Mouse (Mus musculus) lung, embryonic 15.5 days (tissue): ENCODE measurements around the gene Stpg4. TPM values are rescaled to one million over a fixed set of nuclear protein-coding genes. Genes with fewer than 3 reads are reported as not detected.

ENCODE experiments used
- ATAC-seq: fragments of 200-750 bp; cut with Nextera tagmentation; 2 replicates; pipeline ENCODE4 v1.8.0; 2017; ENCODE audit warnings: moderate number of reproducible peaks, borderline replicate concordance; ENCODE audit not compliant: low FRiP score, low TSS enrichment; ENCODE audit errors: extremely low read depth
- H3K27ac ChIP-seq: fragments of 300-500 bp; sonication (generic); 2 replicates; pipeline ENCODE4 v1.5.1; 2015; ENCODE audit warnings: moderate library complexity, mild to moderate bottlenecking, inconsistent platforms
- H3K27me3 ChIP-seq: fragments of 300-500 bp; sonication (generic); 2 replicates; pipeline ENCODE4 v1.6.1; 2015; ENCODE audit warnings: inconsistent platforms
- H3K36me3 ChIP-seq: fragments of 300-500 bp; sonication (generic); 2 replicates; pipeline ENCODE4 v1.6.1; 2015; ENCODE audit warnings: inconsistent platforms
- H3K4me1 ChIP-seq: fragments of 300-500 bp; sonication (generic); 2 replicates; pipeline ENCODE4 v1.6.1; 2015; ENCODE audit warnings: inconsistent platforms
- H3K4me2 ChIP-seq: fragments of 300-500 bp; sonication (generic); 2 replicates; pipeline ENCODE4 v1.6.1; 2015; ENCODE audit warnings: inconsistent platforms, mild to moderate bottlenecking, moderate library complexity
- H3K4me3 ChIP-seq: fragments of 300-500 bp; sonication (generic); 2 replicates; pipeline ENCODE4 v1.5.1; 2015; ENCODE audit warnings: mild to moderate bottlenecking, inconsistent platforms
- H3K9ac ChIP-seq: fragments of 300-500 bp; sonication (generic); 2 replicates; pipeline ENCODE4 v1.6.1; 2015; ENCODE audit warnings: inconsistent platforms
- H3K9me3 ChIP-seq: fragments of 300-500 bp; sonication (generic); 2 replicates; pipeline ENCODE4 v1.6.1; 2016; ENCODE audit warnings: inconsistent platforms
- WGBS: fragments of 180-500 bp; shearing (Covaris S2); methylation state at CpG from one replicate; pipeline ENCODE4 v1.1.7; 2015; 5-methylcytosine and 5-hydroxymethylcytosine counted together
- polyA plus RNA-seq: library from polyadenylated mRNA; unstranded; fragments of >200 nt; fragmentation: Nextera tagmentation; extraction: Ambion mirVana; gene quantifications from 2 replicates; pipeline ENCODE4 v1.2.1, GENCODE M21; 2015

The Stpg4 gene
- polyA plus RNA-seq, 1 experiment from 2014 or later = not detected

DNA sequence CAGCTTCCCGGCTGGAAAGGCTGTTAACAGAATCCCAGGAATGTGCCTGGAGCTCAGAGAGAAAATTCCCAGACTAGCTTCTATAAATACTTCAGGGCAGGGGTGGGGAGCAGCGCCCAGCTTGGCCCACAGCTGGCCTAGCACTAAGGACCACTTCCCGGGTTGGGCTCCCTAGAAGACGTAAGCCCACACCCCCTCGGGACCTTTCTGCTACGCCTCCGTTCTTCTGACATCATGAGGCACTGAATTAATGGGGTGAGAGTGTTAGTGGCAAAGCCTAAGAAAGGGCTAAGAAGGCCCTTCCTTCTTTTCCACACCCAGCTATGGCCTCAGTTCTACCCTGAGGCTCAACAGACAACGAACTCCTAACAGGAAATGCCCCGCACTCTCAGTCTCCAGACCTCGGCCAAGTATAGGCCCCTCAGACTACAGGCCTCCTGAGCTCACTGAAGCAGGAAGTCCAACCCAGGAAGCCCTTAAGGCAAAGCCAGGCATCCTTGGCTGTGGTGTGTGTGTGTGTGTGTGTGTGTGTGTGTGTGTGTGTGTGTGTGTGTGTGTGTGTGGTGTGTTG lies 51.5 kb downstream of the Stpg4 start:
- ATAC-seq = peak; percentile 79
- no peaks in the 10 kb centered on the region for H3K27me3 ChIP-seq
- WGBS = 9% methylated on average over 10 of the region's 10 CpGs
- H3K4me3 ChIP-seq = no peak overlapping the region
- no peaks in the 10 kb centered on the region for H3K36me3 ChIP-seq
- H3K9ac ChIP-seq = no peak overlapping the region
- peak overlapping the region; percentile 87 for H3K27ac ChIP-seq
- no peak overlapping the region for H3K4me2 ChIP-seq
- H3K4me1 ChIP-seq = peaks cover 55% of the 10 kb centered on the region
- H3K9me3 ChIP-seq = no peaks in the 10 kb centered on the region

GRCm38 (mm10) chr17:87373327-87373726 lies 54.2 kb downstream of the Stpg4 start:
- no peaks in the 10 kb centered on the region for H3K9me3 ChIP-seq

DNA sequence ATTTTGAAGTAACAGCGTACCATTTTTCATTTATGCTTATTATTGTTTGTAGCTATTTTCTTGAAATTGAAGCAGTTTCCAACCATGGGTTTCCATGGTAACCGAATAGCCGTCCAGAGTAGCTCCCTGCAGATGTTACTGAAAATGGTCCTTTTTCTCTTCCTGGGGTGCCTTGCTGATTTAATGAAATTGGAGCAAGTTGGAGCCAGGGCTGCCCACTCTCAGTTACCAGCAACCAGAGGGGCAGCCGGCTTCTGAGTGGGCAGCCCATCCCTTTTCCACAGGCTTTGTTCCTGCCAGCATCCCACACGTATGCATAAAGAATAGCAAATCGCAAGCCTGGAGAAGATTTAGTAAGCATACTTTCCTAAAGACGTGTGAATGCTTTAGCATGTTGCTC lies 55.4 kb downstream of the Stpg4 start:
- no peaks in the 10 kb centered on the region for H3K9me3 ChIP-seq
- no peaks in the 10 kb centered on the region for H3K27me3 ChIP-seq
- H3K4me2 ChIP-seq = no peak overlapping the region
- H3K36me3 ChIP-seq = no peaks in the 10 kb centered on the region
- H3K4me1 ChIP-seq = peaks cover 42% of the 10 kb centered on the region
- WGBS = 82% methylated on average over 7 of the region's 7 CpGs
- no peak overlapping the region for H3K27ac ChIP-seq
- no peak overlapping the region for H3K9ac ChIP-seq
- ATAC-seq = no peak
- no peak overlapping the region for H3K4me3 ChIP-seq

More at GRCm38 (mm10) chr17:87373327-87373726, 54.2 kb downstream of the Stpg4 start:
- Histone ChIP-seq H3K27ac (no peak overlapping the region), H3K36me3 (no peaks in the 10 kb centered on the region), H3K4me1 (peaks cover 42% of the 10 kb centered on the region), H3K4me3 (no peak overlapping the region), H3K27me3 (no peaks in the 10 kb centered on the region), H3K4me2 (no peak overlapping the region), H3K9ac (no peak overlapping the region)
- 71% methylated on average over 9 of the region's 9 CpGs for WGBS
- no peak for ATAC-seq

DNA sequence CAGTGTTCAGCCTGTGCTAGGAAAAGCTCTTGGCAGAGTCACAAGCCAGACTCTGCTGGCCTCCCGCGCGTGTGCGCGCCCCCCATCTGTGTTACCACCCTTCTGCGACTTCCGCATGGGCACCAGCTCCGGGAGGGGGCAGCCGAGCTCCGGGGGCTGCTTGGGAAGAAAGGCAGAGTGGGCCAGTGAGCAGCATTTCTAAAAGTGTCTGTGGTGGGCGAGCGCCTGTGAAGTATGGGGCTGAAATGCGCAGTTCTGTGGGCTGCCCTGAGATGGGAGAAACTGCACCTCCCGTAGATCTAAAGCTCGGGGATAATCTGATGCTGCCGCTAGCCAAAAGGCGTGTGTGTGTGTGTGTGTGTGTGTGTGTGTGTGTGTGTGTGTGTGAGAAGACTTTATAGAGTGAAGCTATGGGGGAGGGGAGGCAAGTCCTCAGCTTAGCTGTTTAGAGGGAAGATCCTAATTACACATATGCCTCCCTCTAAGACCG lies 58.2 kb downstream of the Stpg4 start:
- Histone ChIP-seq H3K4me3 (no peak overlapping the region), H3K36me3 (no peaks in the 10 kb centered on the region), H3K9me3 (no peaks in the 10 kb centered on the region), H3K4me2 (no peak overlapping the region), H3K27ac (no peak overlapping the region), H3K4me1 (peaks cover 34% of the 10 kb centered on the region), H3K9ac (no peak overlapping the region), H3K27me3 (no peaks in the 10 kb centered on the region)
- WGBS = 69% methylated on average over 18 of the region's 18 CpGs
- no peak for ATAC-seq

DNA sequence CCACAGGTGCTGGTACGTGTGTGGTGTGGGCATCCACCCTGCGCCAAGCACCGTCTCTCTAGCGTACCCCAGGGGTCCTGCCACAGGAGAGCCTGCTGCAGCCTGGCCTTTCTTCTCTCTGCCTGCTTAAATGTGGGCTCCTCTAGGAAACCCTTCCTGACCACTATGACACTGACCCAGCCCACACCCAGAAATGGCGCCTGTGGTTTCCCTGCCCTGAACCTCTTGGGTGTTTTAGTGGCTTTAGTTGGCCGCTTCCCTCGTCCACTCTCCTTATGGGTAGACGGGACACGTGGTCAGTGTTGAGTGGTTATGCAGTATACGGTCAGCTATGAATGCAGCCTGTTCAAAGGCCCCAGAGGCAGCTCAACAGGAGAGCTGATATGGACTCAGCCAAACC lies 59.1 kb downstream of the Stpg4 start:
- Histone ChIP-seq H3K36me3 (no peaks in the 10 kb centered on the region), H3K4me1 (peaks cover 34% of the 10 kb centered on the region), H3K4me2 (no peak overlapping the region), H3K27ac (no peak overlapping the region), H3K9me3 (no peaks in the 10 kb centered on the region), H3K4me3 (no peak overlapping the region), H3K9ac (no peak overlapping the region), H3K27me3 (no peaks in the 10 kb centered on the region)
- 83% methylated on average over 10 of the region's 10 CpGs for WGBS
- ATAC-seq = no peak

DNA sequence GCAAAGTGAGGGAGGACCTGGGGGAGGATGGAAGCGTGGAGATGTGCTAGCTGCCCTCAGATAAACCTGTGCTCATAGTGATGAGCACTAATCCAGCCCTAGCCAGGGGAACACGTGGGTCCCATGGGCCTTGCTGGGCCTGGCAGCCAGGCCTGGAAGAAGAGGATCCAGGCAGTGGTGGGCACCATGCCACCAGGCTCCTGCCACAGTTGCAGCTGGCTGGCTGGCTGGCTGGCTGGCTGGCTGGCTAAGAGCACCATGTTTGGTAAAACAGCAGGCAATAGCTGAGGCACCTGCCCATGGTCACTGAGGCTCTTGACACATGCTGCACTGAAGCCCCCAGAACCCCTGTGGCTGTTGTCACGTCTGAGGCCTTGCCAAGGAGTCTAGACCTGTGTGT lies 59.9 kb downstream of the Stpg4 start:
- Histone ChIP-seq H3K27me3 (no peaks in the 10 kb centered on the region), H3K36me3 (no peaks in the 10 kb centered on the region), H3K4me3 (no peak overlapping the region), H3K27ac (peak overlapping the region; percentile 11; the same call in 1 of the 2 replicates), H3K4me2 (no peak overlapping the region), H3K9me3 (no peaks in the 10 kb centered on the region), H3K4me1 (peaks cover 34% of the 10 kb centered on the region), H3K9ac (no peak overlapping the region)
- 61% methylated on average over 3 of the region's 3 CpGs for WGBS
- no peak for ATAC-seq

GRCm38 (mm10) chr17:87367228-87367627 lies 60.3 kb downstream of the Stpg4 start:
- Histone ChIP-seq H3K36me3 (no peaks in the 10 kb centered on the region), H3K27ac (no peak overlapping the region), H3K9me3 (no peaks in the 10 kb centered on the region), H3K4me1 (peaks cover 34% of the 10 kb centered on the region), H3K4me3 (no peak overlapping the region), H3K27me3 (no peaks in the 10 kb centered on the region), H3K9ac (no peak overlapping the region), H3K4me2 (no peak overlapping the region)
- no peak for ATAC-seq
- WGBS = 32% methylated on average over 4 of the region's 4 CpGs

DNA sequence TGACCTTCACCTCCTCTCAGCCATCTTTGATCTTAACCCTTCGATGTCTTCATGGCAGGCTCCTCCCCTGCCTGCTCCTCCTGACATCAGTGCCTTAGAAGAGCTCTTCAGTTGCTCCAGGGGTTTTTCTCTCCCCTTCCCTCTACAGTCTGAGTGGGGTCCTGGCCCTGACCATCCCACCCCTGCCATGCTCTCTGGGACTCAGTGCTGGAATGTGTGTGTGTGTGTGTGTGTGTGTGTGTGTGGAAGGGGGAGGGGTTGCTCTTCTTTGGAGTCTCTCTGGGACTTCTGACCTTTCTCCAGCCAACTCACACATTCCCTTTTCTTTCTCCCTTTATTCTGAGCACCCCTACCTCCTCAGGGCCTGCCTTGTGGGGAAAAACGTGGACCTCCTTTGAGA lies 61.0 kb downstream of the Stpg4 start:
- Histone ChIP-seq H3K27ac (no peak overlapping the region), H3K9me3 (no peaks in the 10 kb centered on the region), H3K4me2 (no peak overlapping the region), H3K4me3 (no peak overlapping the region), H3K4me1 (peaks cover 34% of the 10 kb centered on the region), H3K9ac (no peak overlapping the region), H3K27me3 (no peaks in the 10 kb centered on the region), H3K36me3 (no peaks in the 10 kb centered on the region)
- no peak; the same call in 1 of the 2 replicates for ATAC-seq
- 24% methylated on average over 2 of the region's 2 CpGs for WGBS

- Histone ChIP-seq H3K4me2 (no peak overlapping the region), H3K36me3 (no peaks in the 10 kb centered on the region), H3K27me3 (no peaks in the 10 kb centered on the region), H3K9me3 (no peaks in the 10 kb centered on the region), H3K4me1 (peaks cover 34% of the 10 kb centered on the region), H3K4me3 (no peak overlapping the region), H3K27ac (no peak overlapping the region), H3K9ac (no peak overlapping the region)
- 49% methylated on average over 8 of the region's 8 CpGs for WGBS
- no peak for ATAC-seq
Measured at GRCm38 (mm10) chr17:87365268-87365667, 62.3 kb downstream of the Stpg4 start.

DNA sequence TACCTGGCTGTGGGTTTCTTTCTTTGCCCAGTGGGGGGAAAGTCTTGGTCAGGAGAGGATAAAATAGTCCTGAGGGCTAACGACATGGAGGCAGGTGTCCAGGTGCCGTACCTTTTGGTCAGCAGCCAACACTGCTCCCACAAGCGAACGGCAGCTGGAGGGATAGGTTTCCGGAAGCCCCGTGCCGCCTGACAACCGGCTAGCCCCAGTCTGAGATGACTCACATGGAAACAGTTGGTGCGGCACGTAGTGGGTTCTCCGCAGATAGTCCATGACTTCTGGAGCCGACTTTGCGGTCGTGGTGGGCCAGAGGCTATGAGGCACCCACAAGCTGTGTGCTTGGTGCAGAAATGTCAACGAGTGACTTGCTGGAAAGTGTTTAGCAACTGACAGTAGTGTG lies 63.4 kb downstream of the Stpg4 start:
- H3K36me3 ChIP-seq = no peaks in the 10 kb centered on the region
- no peaks in the 10 kb centered on the region for H3K9me3 ChIP-seq
- no peak overlapping the region for H3K4me3 ChIP-seq
- WGBS = 87% methylated on average over 15 of the region's 15 CpGs
- no peak overlapping the region for H3K9ac ChIP-seq
- no peak overlapping the region for H3K27ac ChIP-seq
- no peak for ATAC-seq
- H3K4me1 ChIP-seq = peaks cover 31% of the 10 kb centered on the region
- H3K27me3 ChIP-seq = no peaks in the 10 kb centered on the region
- H3K4me2 ChIP-seq = no peak overlapping the region

- no peak overlapping the region for H3K4me3 ChIP-seq
- no peak overlapping the region for H3K9ac ChIP-seq
- H3K27ac ChIP-seq = no peak overlapping the region
- H3K4me2 ChIP-seq = no peak overlapping the region
- H3K9me3 ChIP-seq = no peaks in the 10 kb centered on the region
- WGBS = 35% methylated on average over 3 of the region's 3 CpGs
- ATAC-seq = no peak
- H3K36me3 ChIP-seq = no peaks in the 10 kb centered on the region
- no peaks in the 10 kb centered on the region for H3K27me3 ChIP-seq
- peaks cover 11% of the 10 kb centered on the region for H3K4me1 ChIP-seq
Measured at GRCm38 (mm10) chr17:87361132-87361531, 66.4 kb downstream of the Stpg4 start.

DNA sequence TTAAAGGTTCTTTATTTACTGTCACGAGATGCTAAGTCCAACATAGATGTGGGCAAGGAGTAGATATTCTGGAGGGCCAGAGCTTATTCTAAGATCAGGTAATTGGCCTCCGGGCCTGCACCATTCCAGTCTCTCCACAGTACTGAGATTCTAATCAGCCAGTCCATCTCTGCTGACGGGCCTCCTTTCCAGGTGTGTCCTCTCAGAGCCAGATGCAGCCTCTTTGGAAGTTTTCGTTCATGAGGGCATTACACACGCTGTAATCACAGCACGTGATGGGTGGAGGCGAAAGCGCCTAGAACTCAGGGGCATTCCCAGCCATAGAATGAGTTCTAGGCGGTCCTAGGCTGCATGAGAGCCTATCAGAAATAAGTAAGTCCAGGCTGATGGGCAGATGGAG lies 70.0 kb downstream of the Stpg4 start:
- Histone ChIP-seq H3K9ac (no peak overlapping the region), H3K27me3 (no peaks in the 10 kb centered on the region), H3K36me3 (no peaks in the 10 kb centered on the region), H3K27ac (no peak overlapping the region), H3K4me3 (no peak overlapping the region), H3K4me1 (peaks cover 5% of the 10 kb centered on the region; the same call in 1 of the 2 replicates), H3K9me3 (no peaks in the 10 kb centered on the region), H3K4me2 (no peak overlapping the region)
- no peak for ATAC-seq
- 69% methylated on average over 9 of the region's 9 CpGs for WGBS

GRCm38 (mm10) chr17:87356261-87356660 lies 71.3 kb downstream of the Stpg4 start:
- no peak for ATAC-seq
- no peak overlapping the region for H3K4me2 ChIP-seq
- no peak overlapping the region for H3K4me3 ChIP-seq
- no peaks in the 10 kb centered on the region for H3K36me3 ChIP-seq
- H3K27me3 ChIP-seq = no peaks in the 10 kb centered on the region
- peaks cover 17% of the 10 kb centered on the region for H3K4me1 ChIP-seq
- H3K9me3 ChIP-seq = no peaks in the 10 kb centered on the region
- WGBS = 80% methylated on average over 5 of the region's 5 CpGs
- H3K27ac ChIP-seq = no peak overlapping the region
- H3K9ac ChIP-seq = no peak overlapping the region
